Mouse (Mus musculus): ENCODE results near the gene Ano1. TPM values are rescaled to one million over a fixed set of nuclear protein-coding genes. Genes with fewer than 3 reads are reported as not detected.

Ano1 gene
- polyA plus RNA-seq, 1 experiment from 2014 or later, result 7.2 TPM

DNA sequence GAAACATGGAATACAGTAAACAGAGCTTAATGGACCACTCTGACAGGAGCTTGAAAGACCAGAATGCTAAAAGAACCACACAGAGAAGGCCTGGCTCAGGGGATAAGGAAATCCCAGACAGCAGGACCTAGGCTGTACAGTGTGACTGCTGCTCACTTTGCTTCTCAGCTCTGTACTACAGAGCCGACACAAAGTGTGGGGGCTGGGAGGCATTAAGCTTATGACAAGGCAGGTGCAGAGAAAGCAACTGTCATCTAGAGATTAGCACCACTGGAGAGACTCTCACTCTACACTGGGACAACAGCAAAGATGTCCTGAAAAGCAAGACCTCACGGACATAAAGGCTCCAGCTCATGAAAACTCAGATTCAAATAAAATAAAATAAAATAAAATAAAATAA, 212.6 kb downstream of the Ano1 start:
- Histone ChIP-seq H3K27ac (replicated peaks) (no peak overlapping the region), H3K27me3 (no peaks in the 10 kb centered on the region), H3K9me3 (no peaks in the 10 kb centered on the region), H3K4me3 (no peak overlapping the region), H3K4me1 (replicated peaks) (peaks cover 15% of the 10 kb centered on the region), H3K9ac (no peak overlapping the region), H3K36me3 (no peaks in the 10 kb centered on the region), H3K4me2 (no peak overlapping the region)
- WGBS, result 79% methylated on average over 2 of the region's 2 CpGs
- ATAC-seq (ENCODE audit: low FRiP score, low read depth), result no peak

Other genes with a start within 250 kb of the Ano1 start
- 23.1 and 24.4 TPM in 2 replicates for gene Ppfia1, start 198.2 kb downstream of the Ano1 start, polyA plus RNA-seq (2015; fragmentation: Nextera tagmentation; extraction: Ambion mirVana)
- gene Fadd, start 169.5 kb downstream of the Ano1 start, polyA plus RNA-seq (2015; fragmentation: Nextera tagmentation; extraction: Ambion mirVana), result 5.2 and 5.7 TPM in 2 replicates
- 18.4 and 35.8 TPM in 2 replicates for gene Fgf3, start 86.1 kb upstream of the Ano1 start, polyA plus RNA-seq (2015; fragmentation: Nextera tagmentation; extraction: Ambion mirVana)
- not detected in 2 replicates for gene Fgf4, start 95.4 kb upstream of the Ano1 start, polyA plus RNA-seq (2015; fragmentation: Nextera tagmentation; extraction: Ambion mirVana)
- 25.8 and 43.7 TPM in 2 replicates for gene Fgf15, start 144.6 kb upstream of the Ano1 start, polyA plus RNA-seq (2015; fragmentation: Nextera tagmentation; extraction: Ambion mirVana)
- gene LTO1, start 163.1 kb upstream of the Ano1 start, polyA plus RNA-seq (2015; fragmentation: Nextera tagmentation; extraction: Ambion mirVana), result 32.0 and 34.1 TPM in 2 replicates
- 34.2 and 38.2 TPM in 2 replicates for gene Ccnd1, start 188.0 kb upstream of the Ano1 start, polyA plus RNA-seq (2015; fragmentation: Nextera tagmentation; extraction: Ambion mirVana)